Mouse (Mus musculus) inflammation-experienced regulatory T-cells, adult 6 months (primary cell): ENCODE measurements around the gene Grsf1. TPM values are rescaled to one million over a fixed set of nuclear protein-coding genes. Genes with fewer than 3 reads are reported as not detected.

Source experiments
- ATAC-seq: one replicate; pipeline ENCODE4 v1.8.0; 2017
- polyA plus RNA-seq, 3 experiments: library from polyadenylated mRNA; unstranded; fragments of 100-300 nt; shearing (Covaris generic); gene quantifications; one replicate each; pipeline ENCODE4 v1.2.1; 2017

Grsf1 gene
- polyA plus RNA-seq, 3 experiments from 2014 or later = 5.7 to 10.0 (median 7.8) TPM

GRCm38 (mm10) chr5:88688583-88689187 lies 12.7 kb upstream of the Grsf1 start:
- no peak for ATAC-seq

- no peak for ATAC-seq
These were observed 12.0 kb upstream of the Grsf1 start for GRCm38 (mm10) chr5:88687996-88688406.

DNA sequence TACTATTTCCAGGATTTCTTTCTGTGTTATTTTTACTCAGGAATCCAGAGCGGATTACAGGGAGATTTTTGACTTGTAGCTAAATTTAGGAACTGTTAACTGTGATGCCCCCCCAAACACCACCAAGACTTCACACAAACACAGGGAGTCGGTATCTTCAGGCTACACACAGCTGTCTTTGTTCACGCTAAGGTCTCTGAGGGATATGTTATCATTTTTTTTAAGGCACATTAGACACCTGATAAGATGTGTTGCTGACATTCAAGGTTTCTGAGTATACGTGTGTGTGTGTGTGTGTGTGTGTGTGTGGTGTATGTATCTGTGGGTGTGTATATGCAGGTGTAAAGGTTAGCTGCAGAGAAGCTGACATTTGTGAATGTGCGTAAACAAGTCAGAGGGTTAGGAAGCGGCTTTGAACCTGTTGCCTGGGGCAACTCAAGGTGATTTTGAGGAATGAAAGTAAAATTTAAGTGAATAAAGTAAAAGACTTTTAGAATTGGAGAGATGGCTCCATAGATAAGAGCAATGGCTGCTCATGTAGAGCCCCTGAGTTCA lies 9.9 kb upstream of the Grsf1 start:
- no peak for ATAC-seq

DNA sequence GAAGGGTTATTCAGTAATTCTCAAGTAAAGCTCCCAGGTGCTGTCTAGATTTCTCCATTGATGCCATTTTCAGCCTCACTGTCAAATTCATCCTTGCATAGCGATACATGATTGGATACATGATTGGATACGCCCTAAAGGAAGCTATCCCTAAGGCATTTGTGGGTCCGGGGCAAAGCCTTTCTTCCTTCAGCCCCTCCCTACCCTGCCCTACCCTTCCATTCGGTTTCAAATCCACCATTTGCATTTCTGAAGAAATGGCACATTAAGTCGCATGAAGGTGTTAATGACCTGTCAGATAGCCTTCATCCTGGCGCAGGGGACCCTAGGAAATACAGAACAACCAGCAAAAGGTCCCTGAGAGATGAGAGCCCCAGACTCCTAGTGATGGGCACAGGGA lies 9.3 kb upstream of the Grsf1 start:
- ATAC-seq = no peak

DNA sequence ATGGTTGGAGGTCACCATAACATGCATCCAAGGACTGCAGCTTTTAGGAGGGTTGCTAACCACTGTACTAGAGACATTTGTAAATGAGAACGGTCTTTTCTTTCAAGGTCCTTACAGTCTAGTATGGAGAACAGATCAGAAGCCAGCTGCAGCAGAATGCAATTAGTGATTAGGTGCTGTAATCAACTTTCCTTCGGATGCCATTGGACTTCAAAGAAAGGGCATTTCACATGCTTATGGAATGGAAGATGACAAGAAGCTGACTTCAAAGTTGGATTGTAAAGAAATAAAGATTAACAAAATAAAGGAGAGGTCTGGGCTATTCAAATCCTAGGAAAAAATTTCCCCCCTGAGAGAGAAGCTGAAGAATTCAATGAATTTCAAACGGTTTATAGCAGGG lies 8.3 kb upstream of the Grsf1 start:
- no peak for ATAC-seq

DNA sequence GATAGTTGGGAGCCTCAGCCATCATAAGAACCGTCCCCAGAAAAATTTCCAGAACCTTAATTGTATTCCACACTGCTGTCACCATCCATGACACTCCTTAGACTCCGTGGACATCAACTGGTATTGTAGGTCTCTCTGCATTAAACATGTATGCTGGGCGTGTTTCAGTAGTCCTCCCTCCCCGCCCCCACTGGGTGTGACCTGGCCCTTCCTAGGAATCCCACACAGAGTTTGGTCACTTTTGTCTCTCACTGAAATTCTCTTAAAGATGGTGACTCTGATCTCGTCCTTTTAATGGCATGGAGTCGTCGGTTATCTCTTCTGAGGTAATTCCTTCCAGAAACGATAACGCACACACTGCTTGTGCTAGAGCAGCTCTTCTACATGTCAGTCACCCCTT lies 7.7 kb upstream of the Grsf1 start:
- ATAC-seq = no peak

GRCm38 (mm10) chr5:88680567-88680966 lies 4.6 kb upstream of the Grsf1 start:
- ATAC-seq = no peak

- ATAC-seq = no peak
These were observed 3.4 kb upstream of the Grsf1 start for GRCm38 (mm10) chr5:88679341-88679740.

GRCm38 (mm10) chr5:88678929-88679328 lies 3.0 kb upstream of the Grsf1 start:
- ATAC-seq = no peak

- no peak for ATAC-seq
These were observed 1.1 kb downstream of the Grsf1 start for GRCm38 (mm10) chr5:88674703-88675442.

- no peak for ATAC-seq
These were observed 12.1 kb downstream of the Grsf1 start for GRCm38 (mm10) chr5:88663875-88664274.

DNA sequence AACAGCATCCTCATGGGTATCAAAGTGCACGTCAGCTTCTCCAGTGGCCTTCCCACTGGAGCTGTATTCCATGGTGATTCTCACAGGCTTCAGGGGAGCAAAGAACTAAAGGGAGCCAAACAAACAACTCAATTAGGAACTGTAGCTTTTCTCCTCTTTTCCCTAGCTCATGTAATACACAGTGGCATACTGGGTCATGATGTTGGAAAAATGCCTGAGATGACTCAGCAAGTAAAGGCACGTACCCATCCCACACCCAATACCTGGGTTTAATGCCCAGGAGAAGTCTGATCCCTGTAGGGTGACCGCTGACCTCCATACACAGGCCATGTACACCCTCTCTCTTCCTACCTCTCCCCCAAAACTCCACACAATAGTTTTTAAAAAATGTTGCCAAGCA lies 12.8 kb downstream of the Grsf1 start:
- no peak for ATAC-seq

- no peak for ATAC-seq
These were observed 18.1 kb downstream of the Grsf1 start for GRCm38 (mm10) chr5:88657868-88658267.

- no peak for ATAC-seq
These were observed 23.4 kb downstream of the Grsf1 start for GRCm38 (mm10) chr5:88652589-88652988.

DNA sequence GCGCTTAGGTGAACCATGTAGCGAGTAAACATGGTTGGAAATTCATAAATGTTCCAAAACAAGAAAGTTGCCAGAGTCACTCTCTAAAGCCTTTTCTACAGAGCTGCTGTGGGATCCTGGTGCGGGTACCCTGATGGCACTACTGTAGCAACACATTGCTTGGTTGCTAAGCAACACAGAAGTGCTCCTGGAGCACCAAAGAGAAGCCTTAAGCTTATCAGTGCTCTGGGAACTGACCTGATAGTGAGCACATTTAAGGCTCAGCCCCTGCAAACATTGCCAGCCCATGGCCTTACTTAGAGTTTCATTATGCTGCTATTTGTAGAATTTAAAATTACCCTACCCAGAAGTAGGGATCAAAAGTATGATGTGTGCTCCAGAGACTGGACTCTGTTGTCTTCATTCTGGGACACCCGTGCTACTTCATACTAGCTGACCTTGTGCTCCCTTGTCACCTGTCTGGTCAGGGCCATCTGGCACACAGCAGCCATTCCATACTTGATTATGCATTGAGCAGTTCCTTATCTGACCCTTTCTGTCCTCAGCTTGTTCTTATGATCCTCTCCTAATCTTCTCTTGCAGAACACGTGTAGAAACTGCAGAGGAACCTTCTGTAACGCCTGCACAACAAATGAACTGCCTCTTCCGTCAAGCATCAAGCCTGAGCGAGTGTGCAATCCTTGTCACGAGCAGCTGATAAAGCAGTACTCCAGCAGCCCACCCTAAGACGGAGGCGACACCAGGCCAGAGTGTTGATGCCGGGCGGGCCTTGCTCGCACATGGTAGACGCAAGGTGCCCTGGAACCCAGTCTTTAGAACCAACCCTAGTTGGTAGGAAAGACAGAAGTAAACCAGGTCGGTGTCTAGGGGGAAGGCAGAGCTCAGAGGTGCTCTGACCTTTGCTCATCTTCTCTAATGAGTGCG lies 26.5 kb downstream of the Grsf1 start:
- ATAC-seq = no peak

DNA sequence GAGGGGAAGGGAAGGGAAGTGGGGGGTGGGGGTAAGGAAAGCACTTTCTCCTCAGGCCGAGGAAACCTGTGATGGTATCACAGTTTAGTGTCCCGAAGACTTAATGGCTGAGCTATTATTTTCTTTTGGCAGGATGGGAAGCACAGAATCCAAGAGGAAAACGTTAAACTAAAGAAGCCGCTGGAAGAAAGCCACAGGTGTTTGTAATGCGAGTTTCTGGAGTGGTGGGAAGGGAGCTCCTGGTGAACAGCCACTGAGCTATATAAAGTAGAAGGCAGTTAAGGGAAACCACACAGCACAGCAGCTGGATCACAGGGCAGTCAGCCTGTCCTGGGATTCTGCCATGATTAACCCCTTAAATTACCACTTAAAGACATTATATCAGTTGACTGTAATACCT lies 30.6 kb downstream of the Grsf1 start:
- ATAC-seq = no peak

DNA sequence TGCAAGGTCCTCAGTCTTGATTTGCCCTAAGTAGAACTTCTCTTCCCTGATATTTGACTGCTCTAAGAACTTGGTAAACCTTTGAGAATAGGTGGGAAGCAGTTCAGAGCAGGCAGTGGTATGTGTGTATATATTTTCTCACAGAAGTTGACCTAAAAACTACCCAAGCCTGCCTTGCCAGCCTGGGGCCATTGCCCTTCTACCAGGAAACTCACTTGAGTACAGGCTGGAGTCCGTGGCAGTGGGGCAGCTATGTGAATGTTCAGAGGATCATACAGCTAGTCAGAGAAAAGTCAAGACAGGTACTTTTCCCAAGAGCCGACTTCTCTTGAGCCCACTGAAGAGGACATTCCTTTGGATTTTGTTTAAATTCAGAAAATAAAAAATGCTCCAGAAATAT lies 31.1 kb downstream of the Grsf1 start:
- ATAC-seq = no peak

DNA sequence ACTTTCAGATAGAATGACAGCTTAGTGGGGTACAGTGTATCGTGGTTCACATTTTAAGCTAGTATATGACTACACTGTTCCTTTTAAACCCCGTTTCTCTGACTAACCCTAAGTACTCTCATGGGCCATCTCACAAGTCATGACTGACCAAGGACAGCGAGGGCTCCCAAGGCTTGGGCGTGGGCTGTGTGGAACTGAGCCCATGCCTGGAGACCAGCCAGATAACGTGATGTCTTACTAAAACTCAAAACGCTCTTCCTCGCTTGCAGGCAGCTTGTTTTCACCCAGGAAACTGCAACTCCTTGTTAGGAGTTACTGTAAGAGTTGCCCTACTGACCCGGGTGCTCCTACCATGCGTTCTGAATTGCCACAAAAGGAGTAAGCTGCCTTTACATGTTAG lies 32.5 kb downstream of the Grsf1 start:
- no peak for ATAC-seq

DNA sequence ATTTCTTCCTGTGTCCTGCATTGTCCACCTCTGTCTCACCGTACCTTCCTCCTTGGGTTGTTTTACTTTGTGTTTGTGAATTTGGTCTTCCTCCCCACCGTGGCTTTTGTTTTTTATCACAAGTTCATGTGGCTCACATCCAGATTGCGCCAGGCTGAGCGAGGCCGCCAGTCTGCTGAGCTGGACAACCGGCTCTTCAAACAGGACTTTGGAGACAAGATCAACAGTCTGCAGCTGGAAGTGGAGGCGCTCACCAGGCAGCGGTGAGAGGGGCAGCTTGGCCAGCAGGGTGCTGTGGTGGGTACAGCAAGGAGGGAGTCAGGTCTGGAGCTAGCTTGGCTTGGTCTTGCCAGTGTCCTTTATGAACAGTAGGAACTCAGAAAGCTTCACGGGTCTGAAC lies 33.2 kb downstream of the Grsf1 start:
- no peak for ATAC-seq

- no peak for ATAC-seq
These were observed 41.9 kb downstream of the Grsf1 start for GRCm38 (mm10) chr5:88634076-88634475.

- ATAC-seq = no peak
These were observed 43.5 kb downstream of the Grsf1 start for GRCm38 (mm10) chr5:88632463-88632862.

- no peak for ATAC-seq
These were observed 44.4 kb downstream of the Grsf1 start for GRCm38 (mm10) chr5:88631545-88631944.

- ATAC-seq = no peak
These were observed 45.1 kb downstream of the Grsf1 start for GRCm38 (mm10) chr5:88630883-88631282.
